Mouse (Mus musculus) midbrain, postnatal 0 days (tissue): ENCODE results near the gene BC004004. TPM values are rescaled to one million over a fixed set of nuclear protein-coding genes. Genes with fewer than 3 reads are reported as not detected.
A peak's percentile ranks its signal among the peaks of the same experiment; 100 is the strongest.

Source experiments
- ATAC-seq: fragments of 200-750 bp; cut with Nextera tagmentation; 2 replicates; pipeline ENCODE4 v1.8.0; 2017; ENCODE audit warnings: moderate number of reproducible peaks, mild to moderate bottlenecking, moderate TSS enrichment, moderate library complexity; ENCODE audit not compliant: low FRiP score
- DNase-seq: peaks from one replicate; pipeline ENCODE4 v3.0.0-alpha.2; 2015; ENCODE audit warnings: low spot score
- H3K27ac ChIP-seq: fragments of 300-500 bp; sonication (generic); 2 replicates; pipeline ENCODE4 v1.5.1; 2014; ENCODE audit warnings: low read depth, mild to moderate bottlenecking, low read length, mixed read lengths
- H3K27me3 ChIP-seq: fragments of 300-500 bp; sonication (generic); 2 replicates; pipeline ENCODE4 v1.6.1; 2014; ENCODE audit warnings: low read length, control low read depth, mixed read lengths; ENCODE audit not compliant: insufficient read depth
- H3K36me3 ChIP-seq: fragments of 300-500 bp; sonication (generic); 2 replicates; pipeline ENCODE4 v1.6.1; 2014; ENCODE audit warnings: low read length, control low read depth, mixed read lengths; ENCODE audit not compliant: insufficient read depth
- H3K4me1 ChIP-seq: fragments of 300-500 bp; sonication (generic); 2 replicates; pipeline ENCODE4 v1.6.1; 2014; ENCODE audit warnings: mild to moderate bottlenecking, control low read depth, antibody characterized with exemption, low read length, mixed read lengths; ENCODE audit not compliant: insufficient read depth
- H3K4me2 ChIP-seq: fragments of 300-500 bp; sonication (generic); 2 replicates; pipeline ENCODE4 v1.6.1; 2014; ENCODE audit warnings: low read depth, mild to moderate bottlenecking, low read length, mixed read lengths; ENCODE audit not compliant: poor library complexity, severe bottlenecking
- H3K4me3 ChIP-seq: fragments of 300-500 bp; sonication (generic); 2 replicates; pipeline ENCODE4 v1.5.1; 2014; ENCODE audit warnings: low read depth, mild to moderate bottlenecking, low read length, moderate library complexity
- H3K9ac ChIP-seq: fragments of 300-500 bp; sonication (generic); replicated peaks from 2 replicates; pipeline ENCODE4 v1.6.1; 2014; ENCODE audit warnings: mild to moderate bottlenecking, low read length, moderate library complexity, mixed read lengths; ENCODE audit not compliant: poor library complexity, severe bottlenecking
- H3K9me3 ChIP-seq: fragments of 300-500 bp; sonication (generic); 2 replicates; pipeline ENCODE4 v1.6.1; 2016; ENCODE audit warnings: low read length, control low read depth
- CTCF ChIP-seq: IDR thresholded peaks from 2 replicates; pipeline ENCODE4 v1.5.1; 2016; ENCODE audit warnings: antibody characterized with exemption, mild to moderate bottlenecking
- WGBS: fragments of 180-500 bp; shearing (Covaris S2); extraction: QIAGEN DNeasy Blood & Tissue Kit; methylation state at CpG from one replicate; pipeline ENCODE4 v1.1.7; 2014; 5-methylcytosine and 5-hydroxymethylcytosine counted together
- polyA plus RNA-seq: library from polyadenylated mRNA; unstranded; fragments of >200 nt; fragmentation: Nextera tagmentation; extraction: Ambion mirVana; gene quantifications from 2 replicates; pipeline ENCODE4 v1.2.1, GENCODE M21; 2015
- total RNA-seq: library from RNA; depleted of rRNA; stranded (reverse); fragments of >200 nt; gene quantifications from 2 replicates; pipeline ENCODE4 v1.2.3, GENCODE M21; 2014

Gene BC004004
- total and polyA plus RNA-seq, 2 experiments from 2014 or later: 120 to 146 TPM

DNA sequence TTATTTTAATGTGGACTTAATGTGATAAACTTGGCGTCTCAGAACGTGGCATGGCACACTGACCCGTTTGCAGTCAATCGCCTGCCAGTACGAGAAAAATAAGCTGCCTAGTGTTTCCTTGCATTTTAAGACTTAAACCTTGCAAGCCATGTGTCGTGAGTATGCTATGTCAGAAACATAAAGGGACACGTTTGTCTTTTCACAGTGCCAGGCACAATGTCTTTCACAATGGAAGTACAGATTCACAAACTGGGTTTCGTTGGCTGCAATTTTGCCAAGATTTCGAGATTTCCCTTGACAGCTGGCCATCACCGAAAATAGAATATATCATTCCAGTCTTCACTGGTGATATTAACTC, 740 bp downstream of the BC004004 start:
- Histone ChIP-seq H3K9me3 (no peaks in the 10 kb centered on the region), H3K4me2 (peak overlapping the region; percentile 69), H3K4me1 (peaks cover 9% of the 10 kb centered on the region; the same call in 1 of the 2 replicates), H3K27me3 (no peaks in the 10 kb centered on the region), H3K27ac (peak overlapping the region; percentile 81), H3K4me3 (peak overlapping the region; percentile 93), H3K9ac (peak overlapping the region; percentile 91), H3K36me3 (no peaks in the 10 kb centered on the region)
- ATAC-seq (no peak), DNase-seq (no peak)
- 19% methylated on average over 10 of the region's 10 CpGs for WGBS
- no peak for TF ChIP-seq CTCF

DNA sequence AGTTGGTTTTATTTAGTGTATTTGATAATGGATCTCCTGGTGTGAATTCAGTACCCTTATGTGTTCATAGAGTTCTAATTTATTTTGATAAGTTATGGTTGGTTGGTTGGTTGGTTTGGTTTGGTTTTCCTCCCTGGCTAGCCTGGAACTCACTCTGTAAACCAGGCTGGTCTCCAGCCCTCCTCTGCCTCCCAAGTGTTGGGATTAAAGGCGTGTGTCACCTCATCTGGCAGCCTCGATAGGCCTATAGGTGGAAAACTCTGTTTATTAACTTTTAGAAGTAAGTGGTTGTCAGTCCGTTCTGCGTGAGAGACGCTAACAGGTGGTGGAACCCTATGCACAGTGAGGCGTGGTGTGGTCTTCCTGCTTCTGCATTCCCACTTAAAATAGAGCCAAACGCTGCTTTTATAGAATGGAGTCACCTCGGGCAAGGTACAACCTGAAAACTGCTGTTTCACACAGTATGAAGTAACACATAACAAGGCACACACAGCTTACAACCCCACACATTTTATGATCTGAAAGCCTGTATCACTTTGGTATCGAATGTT, 1.6 kb downstream of the BC004004 start:
- no peak for ATAC-seq
- no peaks in the 10 kb centered on the region for H3K27me3 ChIP-seq
- peak overlapping the region; percentile 69; the same call in 1 of the 2 replicates for H3K4me2 ChIP-seq
- TF ChIP-seq CTCF: no peak
- H3K36me3 ChIP-seq: no peaks in the 10 kb centered on the region
- no peak overlapping the region for H3K9ac ChIP-seq
- peaks cover 9% of the 10 kb centered on the region; the same call in 1 of the 2 replicates for H3K4me1 ChIP-seq
- 93% methylated on average over 9 of the region's 9 CpGs for WGBS
- no peaks in the 10 kb centered on the region for H3K9me3 ChIP-seq
- no peak overlapping the region for H3K27ac ChIP-seq
- H3K4me3 ChIP-seq: no peak overlapping the region
- DNase-seq: no peak

DNA sequence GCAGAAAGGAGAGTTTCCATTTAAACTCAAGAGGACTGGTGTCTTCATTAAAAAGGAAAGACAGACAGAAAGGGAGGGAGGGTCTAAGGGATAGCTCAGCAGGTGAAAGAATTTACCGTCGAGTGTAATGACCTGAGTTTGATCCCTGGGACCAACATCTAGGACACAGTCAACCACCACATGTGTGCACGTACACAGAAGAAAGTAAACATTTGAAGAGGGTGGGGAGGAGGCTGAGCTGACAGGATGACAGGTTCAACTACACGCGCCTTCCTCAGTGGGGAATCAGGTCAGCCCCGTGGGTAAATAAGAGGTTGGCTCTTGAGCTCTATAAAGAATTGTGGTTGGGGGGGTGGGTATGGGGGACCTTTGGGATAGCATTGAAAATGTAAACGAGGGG, 4.6 kb downstream of the BC004004 start:
- H3K4me1 ChIP-seq: peaks cover 8% of the 10 kb centered on the region; the same call in 1 of the 2 replicates
- ATAC-seq: no peak
- no peak overlapping the region for H3K4me2 ChIP-seq
- DNase-seq: no peak
- H3K36me3 ChIP-seq: no peaks in the 10 kb centered on the region
- no peak overlapping the region for H3K27ac ChIP-seq
- H3K9ac ChIP-seq: no peak overlapping the region
- H3K27me3 ChIP-seq: no peaks in the 10 kb centered on the region
- no peaks in the 10 kb centered on the region for H3K9me3 ChIP-seq
- H3K4me3 ChIP-seq: no peak overlapping the region
- TF ChIP-seq CTCF: no peak
- 88% methylated on average over 7 of the region's 7 CpGs for WGBS

DNA sequence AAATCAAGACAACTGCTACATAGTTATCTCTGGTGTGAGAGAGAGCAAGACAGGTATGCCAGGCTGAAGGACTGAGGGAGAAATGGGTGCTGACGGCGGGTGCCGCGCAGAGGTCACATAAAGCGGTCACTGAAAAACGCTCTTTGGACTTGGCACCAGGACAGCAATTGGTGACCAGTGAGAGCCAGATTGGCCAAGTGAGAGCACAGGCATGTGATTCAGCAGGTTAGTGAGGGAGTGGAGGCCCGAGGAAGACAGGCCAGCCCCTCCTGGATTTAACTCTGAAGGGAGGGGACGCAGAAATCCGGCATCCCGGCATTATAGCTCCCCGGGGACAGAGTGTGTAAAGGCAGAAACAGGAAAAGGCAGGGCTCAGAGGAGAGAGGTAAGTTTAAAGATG, 5.3 kb downstream of the BC004004 start:
- ATAC-seq (no peak), DNase-seq (no peak)
- no peak for TF ChIP-seq CTCF
- peaks cover 6% of the 10 kb centered on the region; the same call in 1 of the 2 replicates for H3K4me1 ChIP-seq
- no peaks in the 10 kb centered on the region for H3K27me3 ChIP-seq
- H3K27ac ChIP-seq: no peak overlapping the region
- no peak overlapping the region for H3K4me2 ChIP-seq
- 81% methylated on average over 11 of the region's 11 CpGs for WGBS
- peaks cover under 1% of the 10 kb centered on the region; the same call in 1 of the 2 replicates for H3K36me3 ChIP-seq
- no peaks in the 10 kb centered on the region for H3K9me3 ChIP-seq
- H3K9ac ChIP-seq: no peak overlapping the region
- H3K4me3 ChIP-seq: no peak overlapping the region

DNA sequence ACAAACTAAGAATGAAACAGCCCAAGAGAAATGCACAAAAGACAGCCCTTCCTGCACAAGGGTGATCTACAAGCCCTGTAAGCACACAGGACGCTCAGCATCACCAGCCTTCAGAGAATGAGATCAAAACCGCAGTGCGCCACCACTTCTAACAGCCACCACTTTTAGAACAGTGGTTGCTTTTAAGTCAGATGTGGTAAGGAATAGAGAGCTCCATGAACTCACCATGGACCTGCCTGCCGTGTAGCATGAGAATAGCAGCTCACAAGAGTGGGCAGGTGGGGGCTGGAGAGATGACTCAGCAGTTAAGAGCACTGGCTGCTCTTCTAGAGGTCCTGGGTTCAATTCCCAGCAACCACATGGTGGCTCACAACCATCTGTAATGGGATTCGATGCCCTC, 11.8 kb downstream of the BC004004 start:
- ATAC-seq (no peak), DNase-seq (no peak)
- H3K36me3 ChIP-seq: peaks cover 14% of the 10 kb centered on the region
- no peaks in the 10 kb centered on the region for H3K9me3 ChIP-seq
- H3K27ac ChIP-seq: no peak overlapping the region
- no peaks in the 10 kb centered on the region for H3K27me3 ChIP-seq
- H3K4me1 ChIP-seq: no peaks in the 10 kb centered on the region
- 91% methylated on average over 5 of the region's 5 CpGs for WGBS
- no peak overlapping the region for H3K4me3 ChIP-seq
- TF ChIP-seq CTCF: no peak
- no peak overlapping the region for H3K9ac ChIP-seq
- no peak overlapping the region for H3K4me2 ChIP-seq

DNA sequence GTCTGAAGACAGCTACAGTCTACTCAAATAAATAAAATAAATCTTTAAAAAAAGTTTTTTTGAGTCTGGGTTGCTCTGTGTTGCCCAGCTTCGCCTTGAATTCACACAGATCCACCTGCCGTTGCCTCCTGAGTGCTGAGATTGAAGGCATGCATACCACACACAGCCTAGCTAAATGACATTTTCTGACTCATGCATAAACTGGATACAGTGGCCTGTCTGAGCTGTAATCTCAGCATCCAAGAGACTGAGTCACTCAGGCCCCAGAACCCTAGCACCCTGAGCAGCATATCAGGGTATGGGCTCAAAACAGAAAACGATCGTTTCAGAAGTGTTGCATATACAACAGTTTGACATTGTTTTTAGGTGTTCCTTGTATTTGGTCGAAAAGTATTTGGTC, 13.0 kb downstream of the BC004004 start:
- no peak for TF ChIP-seq CTCF
- Histone ChIP-seq H3K27ac (no peak overlapping the region), H3K9me3 (no peaks in the 10 kb centered on the region), H3K27me3 (no peaks in the 10 kb centered on the region), H3K4me1 (no peaks in the 10 kb centered on the region), H3K4me2 (no peak overlapping the region), H3K9ac (no peak overlapping the region), H3K36me3 (peaks cover 16% of the 10 kb centered on the region), H3K4me3 (no peak overlapping the region)
- no peak for DNase-seq
- WGBS: 81% methylated on average over 5 of the region's 5 CpGs
- ATAC-seq: no peak
